Mouse (Mus musculus): Measurements from ENCODE around the gene Insyn1. TPM values are rescaled to one million over a fixed set of nuclear protein-coding genes. Genes with fewer than 3 reads are reported as not detected.

Insyn1 gene
- polyA plus RNA-seq, 1 experiment: 11.4 TPM

DNA sequence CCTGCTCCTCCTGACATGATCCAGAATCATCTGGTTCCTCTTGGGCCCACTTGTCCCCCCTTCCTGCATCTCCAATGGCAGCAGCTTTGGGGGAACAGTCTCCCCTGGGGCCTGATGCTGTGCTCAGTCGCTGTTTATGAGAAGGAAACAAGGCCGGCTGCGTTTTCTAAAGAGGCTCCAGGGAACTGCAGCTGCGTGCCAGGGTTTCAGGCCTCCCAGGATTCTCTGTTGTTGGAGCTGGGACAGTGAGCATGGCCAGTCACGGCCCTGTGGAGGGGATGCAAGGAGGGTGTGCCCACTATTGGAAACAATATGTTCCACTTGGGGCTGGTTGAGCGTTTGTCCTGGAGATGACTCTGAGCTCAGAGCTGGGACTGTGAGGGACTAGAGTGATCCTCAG is 17.9 kb upstream of the Insyn1 start:
- Histone ChIP-seq H3K4me1 (ENCODE audit: control insufficient read depth, insufficient read depth, low read length) (no peaks in the 10 kb centered on the region), H3K4me3 (replicated peaks; ENCODE audit: extremely low read depth, low read depth, low read length) (no peak overlapping the region)
- no peak for DNase-seq
- 64% methylated on average over 6 of the region's 6 CpGs for WGBS
- no peak for TF ChIP-seq POLR2A (IDR thresholded peaks at IDR 0.05; ENCODE audit: borderline replicate concordance, extremely low read depth, low read depth, low read length)
- TF ChIP-seq CTCF (IDR thresholded peaks at IDR 0.05; ENCODE audit: insufficient read depth, low read length): no peak

- DNase-seq: no peak
- no peak for TF ChIP-seq POLR2A (IDR thresholded peaks at IDR 0.05; ENCODE audit: borderline replicate concordance, extremely low read depth, low read depth, low read length)
- no peak for TF ChIP-seq CTCF (IDR thresholded peaks at IDR 0.05; ENCODE audit: insufficient read depth, low read length)
- WGBS: 63% methylated on average over 8 of the region's 8 CpGs
- H3K4me1 ChIP-seq (ENCODE audit: control insufficient read depth, insufficient read depth, low read length): no peaks in the 10 kb centered on the region
- no peak overlapping the region for H3K4me3 ChIP-seq (replicated peaks; ENCODE audit: extremely low read depth, low read depth, low read length)
These were observed 15.1 kb upstream of the Insyn1 start for GRCm38 (mm10) chr9:58473211-58473815.

DNA sequence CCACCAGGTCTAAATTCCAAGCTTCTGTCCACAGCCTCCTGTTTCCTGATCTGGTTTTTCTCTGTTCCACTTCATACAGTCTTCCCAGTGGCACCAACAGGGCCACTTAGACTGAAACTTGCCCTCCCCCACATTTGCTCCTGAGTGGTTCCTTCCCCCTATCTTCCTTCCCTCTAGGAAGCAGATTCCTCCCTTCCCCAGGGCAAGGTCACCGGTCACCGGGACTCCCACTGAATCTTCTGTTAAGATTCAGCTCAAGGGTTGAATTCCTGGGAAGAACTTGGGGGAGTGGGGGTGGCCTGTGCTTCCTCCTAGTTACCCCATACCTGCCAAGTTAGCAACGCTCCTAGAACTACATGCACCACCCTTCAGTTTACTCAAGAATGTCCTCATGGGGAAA is 1.3 kb upstream of the Insyn1 start:
- no peaks in the 10 kb centered on the region for H3K4me1 ChIP-seq (ENCODE audit: control insufficient read depth, insufficient read depth, low read length)
- no peak overlapping the region for H3K4me3 ChIP-seq (replicated peaks; ENCODE audit: extremely low read depth, low read depth, low read length)
- WGBS: 23% methylated on average over 3 of the region's 3 CpGs
- DNase-seq: no peak
- no peak for TF ChIP-seq POLR2A (IDR thresholded peaks at IDR 0.05; ENCODE audit: borderline replicate concordance, extremely low read depth, low read depth, low read length)
- no peak for TF ChIP-seq CTCF (IDR thresholded peaks at IDR 0.05; ENCODE audit: insufficient read depth, low read length)

- 12% methylated on average over 13 of the region's 13 CpGs for WGBS
- no peak for DNase-seq
- no peak for TF ChIP-seq CTCF (IDR thresholded peaks at IDR 0.05; ENCODE audit: insufficient read depth, low read length)
- TF ChIP-seq POLR2A (IDR thresholded peaks at IDR 0.05; ENCODE audit: borderline replicate concordance, extremely low read depth, low read depth, low read length): no peak
- peak overlapping the region; percentile 41 for H3K4me3 ChIP-seq (replicated peaks; ENCODE audit: extremely low read depth, low read depth, low read length)
- H3K4me1 ChIP-seq (ENCODE audit: control insufficient read depth, insufficient read depth, low read length): no peaks in the 10 kb centered on the region
These were observed 896 bp downstream of the Insyn1 start for GRCm38 (mm10) chr9:58489133-58489864.

GRCm38 (mm10) chr9:58489865-58490165 is 1.4 kb downstream of the Insyn1 start:
- 29% methylated on average over 7 of the region's 7 CpGs for WGBS
- DNase-seq: no peak
- Histone ChIP-seq H3K4me1 (ENCODE audit: control insufficient read depth, insufficient read depth, low read length) (no peaks in the 10 kb centered on the region), H3K4me3 (replicated peaks; ENCODE audit: extremely low read depth, low read depth, low read length) (no peak overlapping the region)
- no peak for TF ChIP-seq CTCF (IDR thresholded peaks at IDR 0.05; ENCODE audit: insufficient read depth, low read length)

DNA sequence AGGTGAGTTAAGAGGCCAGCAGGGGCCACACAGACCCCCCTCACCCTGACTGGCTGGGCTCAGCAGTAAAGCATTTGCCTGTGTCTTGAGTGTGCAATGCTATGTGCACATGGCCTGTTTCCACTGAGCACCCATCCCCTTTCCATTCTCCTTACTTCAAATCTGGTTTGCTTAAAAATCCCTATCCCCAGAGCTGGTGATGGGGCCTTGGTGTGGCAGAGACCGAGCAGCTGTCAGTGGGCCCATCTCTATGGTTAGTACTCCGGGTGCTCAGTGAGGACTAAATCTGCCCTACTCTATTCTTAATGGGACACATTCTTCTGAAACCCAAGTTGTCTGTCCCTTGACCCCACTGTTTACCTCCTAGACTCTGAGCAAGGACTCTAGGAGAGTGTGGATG is 2.0 kb downstream of the Insyn1 start:
- 74% methylated on average over 2 of the region's 2 CpGs for WGBS
- no peak for DNase-seq
- no peak overlapping the region for H3K4me3 ChIP-seq (replicated peaks; ENCODE audit: extremely low read depth, low read depth, low read length)
- H3K4me1 ChIP-seq (ENCODE audit: control insufficient read depth, insufficient read depth, low read length): no peaks in the 10 kb centered on the region
- TF ChIP-seq POLR2A (IDR thresholded peaks at IDR 0.05; ENCODE audit: borderline replicate concordance, extremely low read depth, low read depth, low read length) (no peak), CTCF (IDR thresholded peaks at IDR 0.05; ENCODE audit: insufficient read depth, low read length) (no peak)

- Histone ChIP-seq H3K4me1 (ENCODE audit: control insufficient read depth, insufficient read depth, low read length) (no peaks in the 10 kb centered on the region), H3K4me3 (replicated peaks; ENCODE audit: extremely low read depth, low read depth, low read length) (no peak overlapping the region)
- WGBS: 60% methylated on average over 2 of the region's 2 CpGs
- DNase-seq: no peak
- TF ChIP-seq CTCF (IDR thresholded peaks at IDR 0.05; ENCODE audit: insufficient read depth, low read length) (no peak), POLR2A (IDR thresholded peaks at IDR 0.05; ENCODE audit: borderline replicate concordance, extremely low read depth, low read depth, low read length) (no peak)
These were observed 6.6 kb downstream of the Insyn1 start for GRCm38 (mm10) chr9:58495035-58495434.

- TF ChIP-seq CTCF (IDR thresholded peaks at IDR 0.05; ENCODE audit: insufficient read depth, low read length) (0 out of 2 replicates have a peak, but pooled peaks have one; percentile 6), POLR2A (IDR thresholded peaks at IDR 0.05; ENCODE audit: borderline replicate concordance, extremely low read depth, low read depth, low read length) (no peak)
- WGBS: 28% methylated on average over 4 of the region's 4 CpGs
- Histone ChIP-seq H3K4me3 (replicated peaks; ENCODE audit: extremely low read depth, low read depth, low read length) (no peak overlapping the region), H3K4me1 (ENCODE audit: control insufficient read depth, insufficient read depth, low read length) (no peaks in the 10 kb centered on the region)
- DNase-seq: no peak
These were observed 8.2 kb downstream of the Insyn1 start for GRCm38 (mm10) chr9:58496470-58497182.

DNA sequence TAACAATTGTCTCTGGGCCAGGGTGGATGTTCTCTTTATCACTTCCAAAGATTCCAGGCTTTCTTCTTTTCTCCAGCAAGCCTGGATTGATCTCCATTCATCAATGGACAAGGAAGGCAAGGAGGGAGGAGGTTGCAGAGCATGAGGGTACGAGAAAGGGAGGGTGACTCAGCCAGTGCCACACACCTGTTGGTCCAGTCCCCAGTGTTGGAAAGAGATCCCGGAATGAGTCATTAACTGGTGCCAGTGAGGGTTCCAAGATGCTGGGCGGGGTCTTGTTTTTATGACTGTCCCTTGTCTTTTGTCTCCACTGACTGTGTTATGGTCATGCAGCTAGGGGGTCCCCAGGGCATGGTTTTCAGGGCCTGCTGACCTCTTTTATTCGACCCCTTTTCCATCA is 9.5 kb downstream of the Insyn1 start:
- DNase-seq: no peak
- no peak for TF ChIP-seq POLR2A (IDR thresholded peaks at IDR 0.05; ENCODE audit: borderline replicate concordance, extremely low read depth, low read depth, low read length)
- no peak for TF ChIP-seq CTCF (IDR thresholded peaks at IDR 0.05; ENCODE audit: insufficient read depth, low read length)
- whole genome bisulfite sequencing: 72% methylated on average over 4 of the region's 4 CpGs
- Histone ChIP-seq H3K4me3 (replicated peaks; ENCODE audit: extremely low read depth, low read depth, low read length) (no peak overlapping the region), H3K4me1 (ENCODE audit: control insufficient read depth, insufficient read depth, low read length) (no peaks in the 10 kb centered on the region)

DNA sequence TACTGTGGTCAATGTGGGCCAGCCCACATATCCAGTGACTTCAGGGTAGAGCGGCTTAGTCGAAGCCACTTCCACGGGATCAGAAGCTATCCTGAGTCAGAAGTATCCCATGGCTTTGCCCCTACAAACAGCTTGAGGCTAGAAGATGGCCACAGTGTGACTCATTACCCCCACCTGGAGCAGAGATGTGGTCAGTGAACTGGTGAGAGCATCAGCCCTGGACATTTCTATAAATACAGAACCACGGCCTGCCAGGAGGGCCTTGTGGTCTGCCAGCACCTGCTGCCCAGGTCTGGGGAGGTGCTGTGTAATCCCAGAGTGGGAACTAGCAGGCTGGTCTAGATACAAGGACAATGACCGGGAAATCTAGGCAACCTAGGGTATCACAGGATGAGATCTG is 12.5 kb downstream of the Insyn1 start:
- DNase-seq: no peak
- Histone ChIP-seq H3K4me1 (ENCODE audit: control insufficient read depth, insufficient read depth, low read length) (no peaks in the 10 kb centered on the region), H3K4me3 (replicated peaks; ENCODE audit: extremely low read depth, low read depth, low read length) (no peak overlapping the region)
- WGBS: 86% methylated on average over 5 of the region's 5 CpGs
- TF ChIP-seq POLR2A (IDR thresholded peaks at IDR 0.05; ENCODE audit: borderline replicate concordance, extremely low read depth, low read depth, low read length): no peak
- no peak for TF ChIP-seq CTCF (IDR thresholded peaks at IDR 0.05; ENCODE audit: insufficient read depth, low read length)
